Mouse (Mus musculus) cerebellum, adult 9-10 months (tissue): ENCODE data around the gene Ogfrl1.
"Not testable (repeated sequence)": the region's sequence is repeated elsewhere in the genome, so short reads cannot be mapped to it uniquely, and the experiment has no call there.

Experiments
- DNase-seq: peaks from one replicate; pipeline ENCODE4 v3.0.0; 2022

The Ogfrl1 gene

GRCm38 (mm10) chr1:23397623-23398022 is at the start of gene Ogfrl1:
Ogfrl1 (minus strand) TSS chr1:23397772.
- no peak for DNase-seq

DNA sequence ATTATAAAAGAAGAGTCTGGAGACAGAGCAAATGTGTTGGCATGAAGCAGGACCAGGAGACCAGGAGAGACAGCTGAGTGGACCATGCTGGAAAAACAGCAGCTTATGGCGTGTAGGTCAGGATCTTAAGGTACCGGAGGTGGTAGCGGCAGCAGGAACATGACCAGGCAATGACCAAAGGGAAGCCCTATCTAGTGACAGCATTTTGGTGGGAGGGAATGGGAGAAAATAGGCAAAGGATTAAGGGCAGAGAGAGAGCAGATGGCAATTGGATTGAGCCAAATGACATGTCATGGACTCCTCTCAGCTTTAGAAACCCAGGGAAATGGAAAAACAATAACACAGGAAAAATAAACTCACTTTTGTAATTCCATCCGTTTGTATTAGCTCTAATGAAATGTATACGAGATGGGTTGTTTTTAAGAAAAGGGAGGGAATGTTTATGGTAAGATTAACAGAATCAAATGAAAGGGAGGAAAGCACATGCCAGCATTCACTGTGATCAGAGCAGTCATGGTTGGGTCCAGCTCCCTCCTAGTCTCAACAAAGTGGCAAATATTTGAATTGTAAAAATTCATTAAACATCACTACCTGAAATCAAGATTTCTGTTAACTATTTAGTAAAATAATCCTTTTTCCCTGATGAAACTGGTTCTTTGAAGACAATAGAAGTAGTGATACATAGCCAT is 48.3 kb upstream of the Ogfrl1 start:
- peak; percentile 88 for DNase-seq

DNA sequence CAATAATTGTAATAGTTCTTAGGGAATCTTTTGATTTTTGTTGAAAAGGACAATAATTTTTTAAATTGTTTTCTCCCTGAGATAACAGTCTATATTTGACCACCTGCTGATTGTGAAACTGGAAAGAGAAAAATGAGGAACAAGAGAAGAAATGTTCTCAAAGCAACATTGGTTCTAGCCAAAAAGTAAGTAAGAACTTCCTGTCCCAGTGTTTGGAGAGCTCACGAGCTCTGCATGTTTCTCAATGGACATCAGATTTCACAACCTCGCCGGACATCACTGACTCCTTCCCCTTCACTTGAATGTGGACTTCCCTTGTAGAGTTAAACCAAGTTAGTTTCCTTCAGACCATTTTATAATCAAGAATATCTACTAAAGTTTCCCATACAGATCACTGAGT is 36.0 kb upstream of the Ogfrl1 start:
- no peak for DNase-seq

GRCm38 (mm10) chr1:23426447-23426846 is 28.9 kb upstream of the Ogfrl1 start:
- no peak for DNase-seq

GRCm38 (mm10) chr1:23418941-23419340 is 21.4 kb upstream of the Ogfrl1 start:
- DNase-seq, result no peak

DNA sequence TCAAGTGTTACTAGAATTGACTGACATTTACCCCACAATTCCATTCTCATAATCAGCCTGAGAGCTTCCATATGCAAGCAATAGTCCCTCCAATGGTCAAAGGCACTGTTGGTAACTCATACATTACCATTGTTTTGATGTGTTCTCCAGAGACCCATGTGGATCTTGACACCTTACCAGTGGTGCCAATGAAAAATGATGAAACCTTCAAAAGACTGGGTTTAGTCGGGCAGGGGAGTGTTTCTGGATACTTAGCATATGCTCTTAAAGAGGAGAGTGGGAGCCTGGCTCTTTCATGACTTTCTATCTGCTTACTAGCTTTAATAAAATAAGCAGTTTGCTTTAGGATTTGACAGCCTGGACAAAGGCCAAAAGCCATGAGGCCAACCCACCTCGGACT is 20.5 kb upstream of the Ogfrl1 start:
- no peak for DNase-seq

GRCm38 (mm10) chr1:23417562-23417961 is 20.0 kb upstream of the Ogfrl1 start:
- DNase-seq, result no peak

DNA sequence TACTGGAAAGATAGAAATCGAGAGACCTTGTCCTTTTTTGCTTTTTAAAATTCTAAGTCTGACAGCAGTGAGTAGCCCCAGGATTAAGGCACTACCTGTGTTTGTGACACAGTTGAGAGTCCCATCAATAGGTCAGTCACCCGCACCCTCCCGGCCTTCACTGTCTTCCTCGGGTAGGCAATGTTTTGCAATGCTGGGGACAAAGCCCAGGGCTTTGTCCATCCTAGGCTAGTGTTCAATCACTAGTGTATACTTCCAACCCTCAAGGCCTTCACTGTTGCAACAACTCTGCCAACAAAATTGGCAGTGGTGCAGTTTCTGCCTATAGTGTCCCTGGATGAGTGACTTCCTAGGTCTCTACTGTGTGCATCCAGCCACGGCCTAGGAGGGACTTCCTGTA is 14.0 kb upstream of the Ogfrl1 start:
- DNase-seq, result no peak

DNA sequence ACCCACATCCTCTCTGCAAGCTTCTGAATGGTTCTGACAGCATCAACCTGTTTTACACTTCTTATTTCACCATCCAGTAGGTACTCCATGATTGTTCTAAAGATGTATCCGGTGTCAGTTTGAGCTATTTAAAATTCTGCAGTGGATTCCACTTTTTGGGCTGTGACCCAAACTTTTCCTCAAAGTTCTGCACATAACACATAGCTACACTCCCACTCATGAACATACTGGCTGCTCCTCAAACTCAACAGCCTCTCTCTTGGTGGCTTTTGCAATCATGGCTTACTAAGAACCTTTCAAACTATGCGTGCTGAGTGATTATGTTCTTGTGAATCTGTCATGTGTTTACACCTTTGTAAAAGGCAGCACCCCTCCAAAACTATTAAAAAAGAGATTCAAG is 12.4 kb upstream of the Ogfrl1 start:
- DNase-seq, result no peak

DNA sequence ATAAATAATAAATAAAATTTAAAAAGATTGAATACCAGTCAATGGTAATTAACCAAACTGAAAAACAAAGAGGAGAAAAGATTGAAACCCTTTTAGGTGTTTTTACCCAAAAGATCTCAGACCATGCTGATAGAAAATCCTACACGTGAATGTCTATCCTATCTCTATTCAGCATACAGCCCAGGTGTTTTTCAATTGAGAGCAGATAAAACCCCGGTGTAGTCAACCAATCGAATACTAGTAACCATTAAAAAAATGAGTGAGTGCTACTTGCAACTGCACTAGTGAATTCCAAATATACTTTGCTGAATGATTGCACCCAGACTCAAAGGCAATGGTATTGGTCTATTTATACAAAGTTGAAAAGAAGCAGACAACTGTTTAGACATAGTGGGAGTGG is 4.8 kb upstream of the Ogfrl1 start:
- DNase-seq, result no peak

DNA sequence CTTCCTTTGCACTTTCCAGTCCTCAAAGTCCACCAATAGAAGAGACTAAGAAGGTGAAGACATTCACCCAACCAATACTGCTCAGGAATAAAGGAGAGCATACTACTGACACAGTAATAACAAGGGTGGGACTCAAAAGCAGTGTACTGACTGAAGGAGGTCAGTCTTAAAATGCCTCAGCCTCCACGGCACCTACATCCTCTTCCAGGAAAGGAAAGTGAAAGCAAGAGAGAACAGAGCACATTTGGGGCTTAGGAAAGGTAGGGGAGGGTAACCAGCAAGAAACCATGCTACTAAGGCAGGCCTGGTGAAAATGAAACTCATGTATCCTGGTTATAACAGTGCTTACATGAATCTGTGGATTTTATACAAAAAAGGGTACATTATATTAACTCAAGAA is 2.0 kb upstream of the Ogfrl1 start:
- DNase-seq, result no peak

DNA sequence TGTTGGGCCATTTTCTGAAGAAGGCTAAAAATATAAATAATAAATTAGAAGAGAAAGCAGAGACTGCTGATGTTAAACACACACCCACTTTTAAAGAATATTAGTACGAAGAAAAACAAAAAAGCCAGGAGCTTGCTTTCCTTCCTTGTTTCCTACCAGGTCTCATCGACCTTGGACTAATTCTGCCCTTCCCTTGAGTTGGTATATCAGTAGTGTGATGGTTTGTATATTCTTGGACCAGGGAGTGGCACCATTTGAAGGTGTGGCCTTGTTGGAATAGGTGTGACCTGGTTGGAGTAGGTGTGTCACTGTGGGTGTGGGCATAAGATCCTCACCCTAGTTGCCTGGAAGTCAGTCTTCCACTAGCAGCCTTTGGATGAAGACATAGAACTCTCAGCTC is 3.2 kb downstream of the Ogfrl1 start:
- DNase-seq, result not testable (repeated sequence)

DNA sequence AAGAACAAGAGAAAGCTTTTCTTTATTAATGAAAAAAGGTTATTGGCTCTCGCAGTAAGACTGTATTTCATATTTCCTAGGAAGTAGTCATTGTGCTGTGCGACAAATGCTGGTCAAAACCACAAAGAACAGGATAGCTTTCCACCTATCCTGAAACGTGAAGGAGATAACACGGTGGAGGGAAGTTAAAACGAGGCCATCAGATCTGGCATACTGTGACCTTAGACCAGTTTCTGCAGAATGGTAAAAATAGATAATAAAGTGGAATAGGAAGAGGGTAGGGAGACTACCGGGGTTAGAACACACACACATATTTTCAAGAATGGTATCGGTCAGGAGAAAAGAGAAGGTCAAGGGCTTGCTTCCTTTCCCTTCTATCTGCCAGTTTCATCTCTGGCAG is 5.8 kb downstream of the Ogfrl1 start:
- DNase-seq, result no peak

- peak; percentile 66 for DNase-seq
Measured at GRCm38 (mm10) chr1:23384326-23384725, 13.2 kb downstream of the Ogfrl1 start.

DNA sequence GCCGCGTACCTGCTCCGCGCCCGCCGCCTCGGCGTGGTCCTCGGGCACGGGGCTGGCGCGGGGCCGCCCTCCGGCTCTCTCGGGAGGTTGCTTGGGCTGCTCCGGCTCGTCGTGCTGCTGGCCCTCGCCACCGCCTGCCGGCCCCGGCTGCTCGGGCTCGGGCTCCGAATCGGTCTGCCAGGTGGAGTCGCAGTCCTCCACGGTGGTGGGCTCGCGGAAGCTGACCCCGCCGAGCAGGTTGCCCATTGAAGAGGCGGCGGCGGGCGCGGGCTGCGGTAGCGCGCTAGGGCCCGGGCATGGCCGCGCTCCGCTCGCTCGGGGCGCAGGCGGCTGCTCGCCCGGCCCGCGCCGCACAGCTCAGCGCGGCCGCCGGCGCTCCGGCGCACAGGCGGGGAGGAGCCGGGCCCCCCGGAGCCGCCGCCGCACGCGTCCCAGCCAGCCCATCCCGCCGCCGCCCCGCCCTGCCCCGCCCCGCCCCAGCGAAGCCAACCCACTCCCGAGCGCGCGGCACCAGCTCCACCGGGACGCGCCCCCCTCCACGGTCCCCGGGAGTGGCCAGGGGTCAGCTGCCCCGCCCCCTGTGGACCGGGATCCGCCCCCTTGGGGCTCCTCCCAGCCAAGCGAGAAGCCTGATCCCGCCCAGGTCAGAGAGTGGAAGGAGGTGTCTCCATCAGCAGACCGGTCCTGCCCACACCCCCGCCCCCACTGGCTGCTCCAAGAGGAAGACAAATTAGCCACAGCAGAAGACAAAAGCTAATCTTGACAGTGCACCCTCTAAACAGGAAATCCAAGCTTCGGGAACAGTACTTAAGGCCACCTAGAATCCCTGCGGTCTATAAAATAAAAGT is 14.5 kb downstream of the Ogfrl1 start:
- DNase-seq, result peak; percentile 99

- DNase-seq, result peak; percentile 60
Measured at GRCm38 (mm10) chr1:23382461-23382805, 15.1 kb downstream of the Ogfrl1 start.

- peak; percentile 39 for DNase-seq
Measured at GRCm38 (mm10) chr1:23382037-23382436, 15.5 kb downstream of the Ogfrl1 start.

DNA sequence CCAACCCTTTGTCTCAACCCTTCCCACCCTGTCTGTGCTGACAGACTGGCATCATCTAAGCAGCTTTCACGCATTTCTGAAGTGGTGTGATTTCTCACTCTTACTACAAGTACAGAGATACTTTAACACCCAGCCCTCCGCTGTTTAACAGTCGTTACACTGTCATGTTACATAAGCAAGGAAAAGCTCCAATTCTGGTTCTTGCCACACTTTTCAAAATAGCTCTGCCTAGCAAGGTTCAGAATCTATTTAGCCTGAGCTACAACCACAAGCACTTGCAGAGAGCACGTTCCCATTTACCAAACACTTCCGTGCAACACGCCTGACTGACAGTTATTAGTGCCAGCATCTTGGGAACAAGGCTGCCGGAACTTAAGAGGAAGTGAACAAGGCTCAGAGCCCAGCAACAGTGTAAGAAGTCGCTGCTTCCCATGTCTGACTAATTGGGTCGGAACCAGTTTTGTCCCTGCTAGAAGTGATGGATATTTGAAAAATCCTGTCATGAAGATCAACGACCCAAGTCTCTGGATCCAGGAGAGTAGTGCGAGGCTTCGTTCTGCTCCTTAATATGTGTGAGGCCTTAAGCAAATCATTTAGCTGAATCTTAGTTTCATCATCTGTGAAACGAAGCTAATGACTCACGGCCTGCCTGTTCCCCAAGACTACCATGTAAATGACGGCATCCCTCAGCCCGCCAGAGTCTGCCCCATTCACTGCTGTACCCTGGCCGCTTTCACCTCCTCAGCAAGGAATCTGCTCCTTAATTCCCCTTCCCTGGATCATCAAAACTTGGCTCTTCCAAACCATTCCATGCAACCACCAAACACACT is 17.4 kb downstream of the Ogfrl1 start:
- DNase-seq, result peak; percentile 68

DNA sequence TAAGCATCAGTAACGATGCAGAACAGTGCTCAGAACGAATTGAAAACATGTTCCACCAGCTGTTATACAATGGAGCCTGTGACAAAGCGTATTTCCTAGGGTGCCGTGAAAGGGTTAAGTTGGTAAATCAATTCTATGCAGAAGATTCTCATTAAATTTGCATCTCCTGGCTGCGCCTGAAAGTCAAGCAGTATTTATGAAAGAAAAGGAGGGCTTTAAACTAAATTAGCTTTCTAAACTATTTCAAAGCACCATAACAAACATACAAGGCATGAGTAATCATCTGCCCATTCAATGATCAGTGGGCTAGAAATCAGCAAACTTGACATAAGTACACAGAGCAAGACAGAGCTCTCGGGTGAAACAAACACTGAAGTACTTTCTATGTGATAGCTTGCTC is 18.3 kb downstream of the Ogfrl1 start:
- no peak for DNase-seq

DNA sequence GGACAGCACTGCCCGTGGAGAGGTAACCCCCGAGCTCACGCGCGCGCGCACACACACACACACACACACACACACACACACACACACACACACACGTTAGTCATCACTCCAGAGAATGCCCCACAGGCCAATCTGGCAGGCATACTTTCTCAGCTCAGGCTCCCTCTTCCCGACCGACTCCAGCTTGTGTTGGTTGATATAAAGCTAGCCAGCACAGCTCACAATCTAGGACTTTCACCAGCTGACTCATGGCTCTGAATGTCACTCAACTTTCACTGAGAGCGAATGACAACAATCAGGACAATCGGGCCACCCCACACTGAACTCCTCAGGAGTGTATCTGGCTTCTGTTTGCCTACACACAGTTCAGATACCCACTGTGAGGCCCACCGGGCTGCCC is 20.0 kb downstream of the Ogfrl1 start:
- DNase-seq, result peak; percentile 46

DNA sequence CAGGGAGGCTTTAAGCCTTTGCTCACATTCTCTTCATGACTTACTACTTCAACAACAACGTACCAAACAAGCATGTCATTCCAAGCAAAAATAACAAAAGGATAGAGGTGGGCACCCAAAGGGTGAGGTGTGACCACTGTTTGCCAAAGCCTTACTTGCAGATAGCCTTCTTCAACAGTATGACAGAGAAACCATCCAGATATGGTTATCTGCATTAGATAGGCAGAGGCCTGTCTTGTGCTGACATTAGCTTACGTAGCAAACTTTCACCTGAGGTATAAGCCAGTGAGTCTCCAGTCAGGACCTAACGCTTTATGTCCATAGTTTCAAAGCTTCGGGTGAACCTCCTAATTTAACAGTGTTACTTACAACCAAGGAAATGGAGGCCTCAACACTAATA is 23.4 kb downstream of the Ogfrl1 start:
- DNase-seq, result no peak

- DNase-seq, result no peak
Measured at GRCm38 (mm10) chr1:23365614-23366013, 32.0 kb downstream of the Ogfrl1 start.

GRCm38 (mm10) chr1:23352895-23353294 is 44.7 kb downstream of the Ogfrl1 start:
- no peak for DNase-seq

DNA sequence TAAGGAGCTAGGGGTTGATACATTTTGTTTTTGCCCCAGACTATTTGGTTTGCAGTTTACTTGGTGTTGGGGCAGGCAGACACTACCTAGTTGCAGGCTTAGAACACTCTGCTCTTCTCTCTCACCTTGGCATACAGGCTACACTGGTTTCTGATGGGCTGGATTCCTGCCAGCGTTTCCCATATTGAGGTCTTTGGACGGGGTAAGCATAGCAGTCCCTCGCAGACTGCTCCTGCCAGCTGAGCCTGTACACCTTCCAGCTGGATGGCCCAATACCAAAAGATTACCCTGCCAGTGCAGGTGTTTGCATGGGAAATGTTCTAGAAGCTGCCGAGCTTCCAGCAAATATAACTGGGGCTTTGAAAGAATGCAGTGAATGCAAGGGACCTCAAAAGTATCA is 45.8 kb downstream of the Ogfrl1 start:
- peak; percentile 68 for DNase-seq
